Mouse (Mus musculus): ENCODE measurements at regions not wholly inside any gene's neighbourhood (a gene's known extent, or its start where the extent isn't known, plus 50 kb on each side); places are given as distances from the start of the nearest gene placed in this dataset.

DNA sequence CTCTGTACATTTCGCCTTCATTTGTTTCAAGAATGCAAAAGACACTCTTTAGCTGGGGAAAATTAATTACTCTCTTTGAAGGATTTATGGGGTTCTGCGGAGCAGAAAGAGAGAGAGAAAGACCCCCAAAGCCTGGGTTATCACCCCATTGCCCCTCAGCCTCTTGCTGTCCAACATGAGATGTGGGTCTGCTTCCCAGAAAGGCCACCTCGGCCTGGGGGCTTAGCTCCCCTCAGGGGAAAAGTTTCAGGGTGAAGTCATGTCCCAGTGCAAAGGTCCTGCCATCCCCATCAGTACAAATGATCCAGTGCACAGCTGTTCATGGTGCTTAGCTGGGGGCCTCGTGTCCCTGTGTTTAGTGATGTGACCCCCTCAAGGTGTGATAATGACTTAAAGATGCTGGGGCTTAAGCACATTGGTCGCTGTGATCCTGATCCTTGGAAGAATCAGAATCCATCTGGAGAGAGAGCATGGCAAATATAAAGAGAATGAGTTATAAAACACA is 67.5 kb upstream of the Cd180 start:
- Histone ChIP-seq H3K9ac (ENCODE audit: low read length) (no peak overlapping the region), H3K4me3 (ENCODE audit: control insufficient read depth in 1 of 2, insufficient read depth in 1 of 2, low read depth in 1 of 2, low read length in 2 of 2) (no peak overlapping the region), H3K4me2 (ENCODE audit: low read length) (no peak overlapping the region), H3K27ac (replicated peaks in 1 of 2; ENCODE audit: control insufficient read depth in 1 of 2, insufficient read depth in 1 of 2, low read depth in 2 of 2, low read length in 2 of 2) (peak overlapping the region; percentile 34 to 70; a peak in 3 of 4 replicates), H3K9me3 (ENCODE audit: control insufficient read depth, low read length) (no peaks in the 10 kb centered on the region), H3K4me1 (ENCODE audit: control insufficient read depth in 2 of 2, insufficient read depth in 2 of 2, low read length in 2 of 2) (peaks cover 11 to 19% of the 10 kb centered on the region in 2 experiments), H3K36me3 (ENCODE audit: control insufficient read depth, insufficient read depth, low read length) (no peaks in the 10 kb centered on the region), H3K27me3 (ENCODE audit: control insufficient read depth, insufficient read depth, low read length) (no peaks in the 10 kb centered on the region)
- WGBS: 73% methylated on average over 5 of the region's 5 CpGs
- ATAC-seq (ENCODE audit: insufficient number of reproducible peaks, insufficient read depth, low FRiP score, low read depth): no peak

DNA sequence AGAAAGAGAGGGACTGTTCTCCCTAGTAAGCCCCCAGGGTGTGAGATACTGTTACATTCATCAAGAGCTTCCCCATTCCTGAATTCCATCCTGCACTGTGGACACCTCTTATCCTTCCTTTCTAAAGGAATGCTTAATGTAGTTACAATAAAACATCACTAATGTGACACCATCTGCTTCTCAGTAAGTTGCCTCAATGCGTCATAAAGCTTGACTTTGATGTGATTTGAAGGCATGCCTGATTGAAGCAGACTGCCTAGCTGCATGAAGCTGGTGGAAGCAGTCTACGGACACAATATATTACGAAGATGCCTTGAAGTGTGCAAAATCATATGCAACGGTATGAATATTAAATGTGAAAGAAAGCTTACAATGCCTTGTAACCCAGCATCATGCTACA is 65.6 kb upstream of the Cd180 start:
- H3K9me3 ChIP-seq (ENCODE audit: control insufficient read depth, low read length): no peaks in the 10 kb centered on the region

DNA sequence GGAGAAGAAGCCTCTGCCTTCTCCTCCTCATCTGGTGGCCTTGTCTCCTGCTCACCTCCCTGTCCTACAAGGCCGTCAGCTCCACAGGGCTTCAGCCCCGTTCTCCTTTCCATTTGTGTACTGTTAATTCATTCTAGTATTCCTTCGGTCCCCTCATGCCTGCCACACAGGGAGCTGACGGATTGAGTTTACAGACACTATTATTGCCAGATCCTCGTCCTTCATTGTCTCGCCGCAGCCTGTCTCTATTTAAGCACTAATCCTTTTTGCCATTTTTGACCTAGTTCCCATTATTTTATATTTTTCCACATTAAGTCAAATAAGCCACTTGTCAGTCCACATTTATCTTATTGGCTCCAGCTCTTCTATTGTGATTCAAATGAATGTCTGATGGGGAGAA is 64.2 kb upstream of the Cd180 start:
- Histone ChIP-seq H3K27me3 (ENCODE audit: control insufficient read depth, insufficient read depth, low read length) (no peaks in the 10 kb centered on the region), H3K4me2 (ENCODE audit: low read length) (no peak overlapping the region), H3K27ac (replicated peaks in 1 of 2; ENCODE audit: control insufficient read depth in 1 of 2, insufficient read depth in 1 of 2, low read depth in 2 of 2, low read length in 2 of 2) (no peak overlapping the region), H3K9ac (ENCODE audit: low read length) (no peak overlapping the region), H3K4me1 (ENCODE audit: control insufficient read depth in 2 of 2, insufficient read depth in 2 of 2, low read length in 2 of 2) (peaks cover 11 to 19% of the 10 kb centered on the region in 2 experiments), H3K9me3 (ENCODE audit: control insufficient read depth, low read length) (no peaks in the 10 kb centered on the region), H3K36me3 (ENCODE audit: control insufficient read depth, insufficient read depth, low read length) (no peaks in the 10 kb centered on the region), H3K4me3 (ENCODE audit: control insufficient read depth in 1 of 2, insufficient read depth in 1 of 2, low read depth in 1 of 2, low read length in 2 of 2) (no peak overlapping the region)
- no peak for ATAC-seq (ENCODE audit: insufficient number of reproducible peaks, insufficient read depth, low FRiP score, low read depth)
- WGBS: 89% methylated on average over 7 of the region's 7 CpGs

More for the DNA sequence above, 65.6 kb upstream of the Cd180 start:
- no peak overlapping the region for H3K27ac ChIP-seq (replicated peaks in 1 of 2; ENCODE audit: control insufficient read depth in 1 of 2, insufficient read depth in 1 of 2, low read depth in 2 of 2, low read length in 2 of 2)
- no peaks in the 10 kb centered on the region for H3K36me3 ChIP-seq (ENCODE audit: control insufficient read depth, insufficient read depth, low read length)
- peaks cover 11 to 19% of the 10 kb centered on the region in 2 experiments for H3K4me1 ChIP-seq (ENCODE audit: control insufficient read depth in 2 of 2, insufficient read depth in 2 of 2, low read length in 2 of 2)
- no peak for ATAC-seq (ENCODE audit: insufficient number of reproducible peaks, insufficient read depth, low FRiP score, low read depth)
- no peak overlapping the region for H3K9ac ChIP-seq (ENCODE audit: low read length)
- no peaks in the 10 kb centered on the region for H3K27me3 ChIP-seq (ENCODE audit: control insufficient read depth, insufficient read depth, low read length)
- no peak overlapping the region for H3K4me3 ChIP-seq (ENCODE audit: control insufficient read depth in 1 of 2, insufficient read depth in 1 of 2, low read depth in 1 of 2, low read length in 2 of 2)
- WGBS: 92% methylated on average over 4 of the region's 4 CpGs
- no peak overlapping the region for H3K4me2 ChIP-seq (ENCODE audit: low read length)

DNA sequence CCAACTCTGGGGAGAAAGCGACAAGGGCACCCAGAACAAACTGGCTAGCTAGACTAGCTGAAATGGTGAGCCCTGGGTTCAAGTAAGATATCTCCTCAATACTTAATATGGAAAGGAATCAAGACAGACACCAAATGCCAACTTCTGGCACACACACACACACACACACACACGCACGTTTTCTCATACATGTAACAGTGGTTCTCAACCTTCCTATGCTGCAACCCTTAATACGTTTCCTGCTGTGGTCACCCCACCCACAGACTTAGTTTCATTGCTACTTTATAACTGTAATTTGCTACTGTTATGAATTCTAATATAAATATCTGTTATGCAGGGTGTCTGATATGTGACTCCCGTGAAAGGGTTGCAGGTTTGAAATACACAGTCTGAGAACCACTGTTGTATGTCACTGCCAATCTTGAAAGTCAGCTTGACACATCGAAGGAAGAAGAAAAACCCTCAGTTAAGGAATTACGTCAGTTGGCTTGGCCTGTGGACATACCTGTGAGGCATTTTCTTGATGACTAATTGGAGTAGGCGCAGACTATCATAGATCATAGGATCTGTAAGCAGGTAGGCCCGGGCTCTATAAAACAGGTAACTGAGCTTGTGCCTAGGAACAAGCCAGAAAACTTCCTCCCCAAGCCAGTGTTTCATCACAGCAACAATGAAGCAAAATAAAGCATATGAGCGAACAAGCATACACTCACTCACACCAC is 59.0 kb upstream of the Cd180 start:
- Histone ChIP-seq H3K4me1 (ENCODE audit: control insufficient read depth in 2 of 2, insufficient read depth in 2 of 2, low read length in 2 of 2) (peaks cover 5 to 8% of the 10 kb centered on the region in 2 experiments), H3K9me3 (ENCODE audit: control insufficient read depth, low read length) (peaks cover 3% of the 10 kb centered on the region; the same call in 1 of the 2 replicates), H3K4me3 (ENCODE audit: control insufficient read depth in 1 of 2, insufficient read depth in 1 of 2, low read depth in 1 of 2, low read length in 2 of 2) (no peak overlapping the region), H3K27ac (replicated peaks in 1 of 2; ENCODE audit: control insufficient read depth in 1 of 2, insufficient read depth in 1 of 2, low read depth in 2 of 2, low read length in 2 of 2) (no peak overlapping the region), H3K9ac (ENCODE audit: low read length) (no peak overlapping the region), H3K27me3 (ENCODE audit: control insufficient read depth, insufficient read depth, low read length) (no peaks in the 10 kb centered on the region), H3K4me2 (ENCODE audit: low read length) (no peak overlapping the region), H3K36me3 (ENCODE audit: control insufficient read depth, insufficient read depth, low read length) (no peaks in the 10 kb centered on the region)
- 89% methylated on average over 10 of the region's 10 CpGs for WGBS
- no peak for ATAC-seq (ENCODE audit: insufficient number of reproducible peaks, insufficient read depth, low FRiP score, low read depth)

DNA sequence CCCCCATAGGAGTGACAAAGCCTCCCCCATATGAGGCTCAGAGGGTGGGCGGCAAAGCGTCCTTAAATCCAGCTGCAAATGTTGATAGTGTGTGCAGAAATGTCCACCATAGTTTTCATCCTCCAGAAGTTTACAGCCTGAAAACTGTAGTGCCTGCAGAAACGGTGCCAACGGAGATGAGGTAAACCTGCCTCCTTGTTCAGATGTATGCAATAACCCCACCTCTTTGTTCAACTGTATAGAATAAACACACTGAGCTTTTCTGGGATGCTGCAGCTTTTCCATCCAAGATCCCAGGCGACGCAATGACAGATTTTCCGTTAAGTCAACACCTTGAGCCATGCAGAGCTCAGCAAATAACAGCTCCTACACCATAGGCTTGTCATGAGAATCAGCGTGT is 57.3 kb upstream of the Cd180 start:
- WGBS: 69% methylated on average over 8 of the region's 8 CpGs
- Histone ChIP-seq H3K27me3 (ENCODE audit: control insufficient read depth, insufficient read depth, low read length) (no peaks in the 10 kb centered on the region), H3K4me3 (ENCODE audit: control insufficient read depth in 1 of 2, insufficient read depth in 1 of 2, low read depth in 1 of 2, low read length in 2 of 2) (no peak overlapping the region), H3K9ac (ENCODE audit: low read length) (no peak overlapping the region), H3K9me3 (ENCODE audit: control insufficient read depth, low read length) (peaks cover 3% of the 10 kb centered on the region; the same call in 1 of the 2 replicates), H3K4me2 (ENCODE audit: low read length) (no peak overlapping the region), H3K4me1 (ENCODE audit: control insufficient read depth in 2 of 2, insufficient read depth in 2 of 2, low read length in 2 of 2) (peaks cover 5 to 8% of the 10 kb centered on the region in 2 experiments), H3K36me3 (ENCODE audit: control insufficient read depth, insufficient read depth, low read length) (no peaks in the 10 kb centered on the region), H3K27ac (replicated peaks in 1 of 2; ENCODE audit: control insufficient read depth in 1 of 2, insufficient read depth in 1 of 2, low read depth in 2 of 2, low read length in 2 of 2) (no peak overlapping the region; a peak in 1 of 4 replicates)
- ATAC-seq (ENCODE audit: insufficient number of reproducible peaks, insufficient read depth, low FRiP score, low read depth): no peak

DNA sequence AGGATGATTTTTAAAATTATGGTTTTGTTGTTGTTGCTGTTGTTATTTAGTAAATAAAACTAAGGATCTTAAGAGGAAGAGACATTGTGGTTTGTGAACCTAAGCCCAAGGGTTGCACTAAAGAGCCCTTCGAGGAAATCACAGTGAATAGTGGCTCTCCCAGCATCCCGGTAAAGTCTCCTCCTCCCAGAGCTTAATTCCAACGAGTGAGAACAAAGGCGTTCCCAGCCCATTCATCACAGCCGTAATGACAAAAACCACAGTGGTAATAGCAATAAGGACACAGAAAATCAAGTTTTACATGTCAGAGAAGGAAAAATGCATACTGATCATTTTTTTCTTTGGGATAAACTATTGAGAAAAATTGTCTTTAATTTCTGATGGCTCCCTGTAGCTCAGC is 56.3 kb upstream of the Cd180 start:
- Histone ChIP-seq H3K9me3 (ENCODE audit: control insufficient read depth, low read length) (peaks cover 3% of the 10 kb centered on the region; the same call in 1 of the 2 replicates), H3K4me2 (ENCODE audit: low read length) (no peak overlapping the region), H3K9ac (ENCODE audit: low read length) (no peak overlapping the region), H3K36me3 (ENCODE audit: control insufficient read depth, insufficient read depth, low read length) (no peaks in the 10 kb centered on the region), H3K27me3 (ENCODE audit: control insufficient read depth, insufficient read depth, low read length) (no peaks in the 10 kb centered on the region), H3K27ac (replicated peaks in 1 of 2; ENCODE audit: control insufficient read depth in 1 of 2, insufficient read depth in 1 of 2, low read depth in 2 of 2, low read length in 2 of 2) (no peak overlapping the region), H3K4me1 (ENCODE audit: control insufficient read depth in 2 of 2, insufficient read depth in 2 of 2, low read length in 2 of 2) (peaks cover 5 to 8% of the 10 kb centered on the region in 2 experiments), H3K4me3 (ENCODE audit: control insufficient read depth in 1 of 2, insufficient read depth in 1 of 2, low read depth in 1 of 2, low read length in 2 of 2) (no peak overlapping the region)
- WGBS: 47% methylated on average over 5 of the region's 5 CpGs
- no peak for ATAC-seq (ENCODE audit: insufficient number of reproducible peaks, insufficient read depth, low FRiP score, low read depth)

DNA sequence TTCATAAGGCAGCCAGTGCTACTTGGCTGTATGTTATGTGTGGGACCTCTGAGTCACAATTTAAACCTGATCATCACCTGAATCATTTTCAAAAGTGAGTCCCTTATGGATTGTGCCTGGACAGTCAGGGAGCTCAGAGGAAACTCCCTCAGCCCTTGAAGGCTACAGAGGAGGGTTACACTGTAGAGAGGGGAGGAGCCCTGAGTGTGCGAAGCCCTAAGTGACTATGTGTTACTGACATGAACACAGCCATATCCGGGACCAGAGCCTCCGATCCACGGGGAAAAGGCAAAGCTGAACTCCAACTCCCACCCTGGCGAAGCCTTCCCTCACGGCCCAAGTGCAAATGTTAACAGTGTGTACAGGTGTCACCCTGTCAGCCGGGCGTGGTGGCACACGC is 53.7 kb upstream of the Cd180 start:
- Histone ChIP-seq H3K4me3 (ENCODE audit: control insufficient read depth in 1 of 2, insufficient read depth in 1 of 2, low read depth in 1 of 2, low read length in 2 of 2) (no peak overlapping the region), H3K27ac (replicated peaks in 1 of 2; ENCODE audit: control insufficient read depth in 1 of 2, insufficient read depth in 1 of 2, low read depth in 2 of 2, low read length in 2 of 2) (no peak overlapping the region), H3K36me3 (ENCODE audit: control insufficient read depth, insufficient read depth, low read length) (no peaks in the 10 kb centered on the region), H3K4me2 (ENCODE audit: low read length) (no peak overlapping the region), H3K9me3 (ENCODE audit: control insufficient read depth, low read length) (peaks cover 3% of the 10 kb centered on the region; the same call in 1 of the 2 replicates), H3K9ac (ENCODE audit: low read length) (no peak overlapping the region), H3K4me1 (ENCODE audit: control insufficient read depth in 2 of 2, insufficient read depth in 2 of 2, low read length in 2 of 2) (peaks cover 5 to 8% of the 10 kb centered on the region in 2 experiments), H3K27me3 (ENCODE audit: control insufficient read depth, insufficient read depth, low read length) (no peaks in the 10 kb centered on the region)
- WGBS: 70% methylated on average over 9 of the region's 9 CpGs
- ATAC-seq (ENCODE audit: insufficient number of reproducible peaks, insufficient read depth, low FRiP score, low read depth): no peak
